Mouse (Mus musculus): ENCODE measurements around the gene Cav2.

Cav2 gene

GRCm38 (mm10) chr6:17280939-17281756, at the start of gene Cav2:
Gene Cav2 (plus strand): TSS chr6:17281185.
- DNase-seq (ENCODE audit: low read depth, low spot score) = no peak

- DNase-seq (ENCODE audit: low read depth, low spot score) = no peak
Observed at GRCm38 (mm10) chr6:17239693-17240092, 41.3 kb upstream of the Cav2 start.

- no peak for DNase-seq (ENCODE audit: low read depth, low spot score)
Observed at GRCm38 (mm10) chr6:17241013-17241412, 40.0 kb upstream of the Cav2 start.

GRCm38 (mm10) chr6:17246959-17247358, 34.0 kb upstream of the Cav2 start:
- peak; percentile 9 for DNase-seq (ENCODE audit: low read depth, low spot score)

GRCm38 (mm10) chr6:17247673-17248072, 33.3 kb upstream of the Cav2 start:
- no peak for DNase-seq (ENCODE audit: low read depth, low spot score)

GRCm38 (mm10) chr6:17248241-17248640, 32.7 kb upstream of the Cav2 start:
- DNase-seq (ENCODE audit: low read depth, low spot score) = no peak

GRCm38 (mm10) chr6:17251958-17252357, 29.0 kb upstream of the Cav2 start:
- no peak for DNase-seq (ENCODE audit: low read depth, low spot score)

GRCm38 (mm10) chr6:17258142-17258541, 22.8 kb upstream of the Cav2 start:
- DNase-seq (ENCODE audit: low read depth, low spot score) = no peak

- no peak for DNase-seq (ENCODE audit: low read depth, low spot score)
Observed at GRCm38 (mm10) chr6:17258911-17259310, 22.1 kb upstream of the Cav2 start.

- no peak for DNase-seq (ENCODE audit: low read depth, low spot score)
Observed at GRCm38 (mm10) chr6:17262786-17263185, 18.2 kb upstream of the Cav2 start.

- DNase-seq (ENCODE audit: low read depth, low spot score) = no peak
Observed at GRCm38 (mm10) chr6:17265043-17265442, 15.9 kb upstream of the Cav2 start.

GRCm38 (mm10) chr6:17266466-17266865, 14.5 kb upstream of the Cav2 start:
- no peak for DNase-seq (ENCODE audit: low read depth, low spot score)

GRCm38 (mm10) chr6:17278366-17278765, 2.6 kb upstream of the Cav2 start:
- DNase-seq (ENCODE audit: low read depth, low spot score) = no peak

GRCm38 (mm10) chr6:17281757-17282092, 740 bp downstream of the Cav2 start:
- no peak for DNase-seq (ENCODE audit: low read depth, low spot score)

- no peak for DNase-seq (ENCODE audit: low read depth, low spot score)
Observed at GRCm38 (mm10) chr6:17282159-17282558, 1.2 kb downstream of the Cav2 start.

- no peak for DNase-seq (ENCODE audit: low read depth, low spot score)
Observed at GRCm38 (mm10) chr6:17283834-17284233, 2.8 kb downstream of the Cav2 start.

GRCm38 (mm10) chr6:17286381-17286780, 5.4 kb downstream of the Cav2 start:
- no peak for DNase-seq (ENCODE audit: low read depth, low spot score)

- no peak for DNase-seq (ENCODE audit: low read depth, low spot score)
Observed at GRCm38 (mm10) chr6:17295116-17295515, 14.1 kb downstream of the Cav2 start.

GRCm38 (mm10) chr6:17305954-17306601, 25.1 kb downstream of the Cav2 start, which contains the start of gene Cav1:
Gene Cav1 (plus strand): TSS chr6:17306335.
- peak; percentile 63 for DNase-seq (ENCODE audit: low read depth, low spot score)

GRCm38 (mm10) chr6:17306602-17307325, 25.8 kb downstream of the Cav2 start:
- no peak for DNase-seq (ENCODE audit: low read depth, low spot score)

GRCm38 (mm10) chr6:17307461-17308115, 26.6 kb downstream of the Cav2 start:
- DNase-seq (ENCODE audit: low read depth, low spot score) = no peak

- DNase-seq (ENCODE audit: low read depth, low spot score) = no peak
Observed at GRCm38 (mm10) chr6:17308661-17309060, 27.7 kb downstream of the Cav2 start.

Measured in telencephalon, adult 2 months (tissue).